Mouse (Mus musculus) thymus, adult 2 months (tissue): ENCODE data around the gene Zap70. TPM values are rescaled to one million over a fixed set of nuclear protein-coding genes. Genes with fewer than 3 reads are reported as not detected.

ENCODE experiments used
- DNase-seq: peaks from one replicate; pipeline ENCODE4 v3.0.0; 2021
- H3K27ac ChIP-seq: fragments of 200-500 bp; 2 replicates; pipeline ENCODE4 v1.5.1; 2012; ENCODE audit warnings: low read length, control low read depth; ENCODE audit not compliant: control insufficient read depth, insufficient read depth
- H3K27me3 ChIP-seq: fragments of 200-500 bp; 2 replicates; pipeline ENCODE4 v1.6.1; 2012; ENCODE audit warnings: mild to moderate bottlenecking, low read length, moderate library complexity, mixed read lengths; ENCODE audit not compliant: control insufficient read depth, insufficient read depth
- H3K36me3 ChIP-seq: fragments of 200-500 bp; 2 replicates; pipeline ENCODE4 v1.6.1; 2012; ENCODE audit warnings: mild to moderate bottlenecking, low read length, moderate library complexity; ENCODE audit not compliant: control insufficient read depth, insufficient read depth
- H3K4me1 ChIP-seq: fragments of 200-500 bp; replicated peaks from 2 replicates; pipeline ENCODE4 v1.6.1; 2012; ENCODE audit warnings: low read length; ENCODE audit not compliant: control insufficient read depth, insufficient read depth
- H3K4me3 ChIP-seq: fragments of 200-500 bp; 2 replicates; pipeline ENCODE4 v1.5.1; 2012; ENCODE audit warnings: mild to moderate bottlenecking, low read length, control low read depth, moderate library complexity; ENCODE audit not compliant: control insufficient read depth, insufficient read depth
- CTCF ChIP-seq: fragments of 200-500 bp; IDR thresholded peaks from 2 replicates; pipeline ENCODE4 v1.5.1; 2012; ENCODE audit warnings: mild to moderate bottlenecking, control low read depth, low read length, moderate library complexity, borderline replicate concordance; ENCODE audit not compliant: control insufficient read depth, poor library complexity, insufficient read depth; ENCODE audit errors: extremely low read depth
- POLR2A ChIP-seq: fragments of 200-500 bp; IDR thresholded peaks from 2 replicates; pipeline ENCODE4 v1.6.1; 2012; ENCODE audit warnings: mild to moderate bottlenecking, low read length, control low read depth, moderate library complexity; ENCODE audit not compliant: control insufficient read depth, poor library complexity, insufficient read depth; ENCODE audit errors: extremely low read depth
- WGBS: fragments of 180-500 bp; shearing (Covaris S2); methylation state at CpG from one replicate; pipeline ENCODE4 v1.1.7; 2018; 5-methylcytosine and 5-hydroxymethylcytosine counted together
- polyA plus RNA-seq: library from polyadenylated mRNA; depleted of rRNA; stranded (reverse); fragments of >200 nt; gene quantifications from 2 replicates; pipeline ENCODE4 v1.2.3, GENCODE M21; 2012; rRNA removed

The Zap70 gene
- polyA plus RNA-seq = 270 and 289 TPM in 2 replicates

- WGBS = 10% methylated on average over 11 of the region's 11 CpGs
- peak within 1 kb of the TSS; percentile 92 for H3K27ac ChIP-seq
- 0 out of 2 replicates have a peak, but pooled peaks have one; percentile 61 for TF ChIP-seq POLR2A
- peak; percentile 46; the same call in 1 of the 2 replicates for TF ChIP-seq CTCF
- H3K4me3 ChIP-seq = peak within 1 kb of the TSS; percentile 84
- DNase-seq = peak; percentile 80
- no peaks in the 10 kb centered on the region for H3K27me3 ChIP-seq
- H3K36me3 ChIP-seq = peaks cover 5% of the 10 kb centered on the region; the same call in 1 of the 2 replicates
- H3K4me1 ChIP-seq = peaks cover 57% of the 10 kb centered on the region
These were observed at the start of gene Zap70 for GRCm38 (mm10) chr1:36761568-36761967. TSS of gene Zap70 (plus strand) at chr1:36761798.

GRCm38 (mm10) chr1:36714311-36714710, 47.3 kb upstream of the Zap70 start, which contains the start of gene Actr1b:
TSS of gene Actr1b (minus strand) at chr1:36714422.
- WGBS = 91% methylated on average over 5 of the region's 5 CpGs
- no peak for DNase-seq
- Histone ChIP-seq H3K36me3 (no peaks in the 10 kb centered on the region), H3K4me3 (no peak within 1 kb of the TSS), H3K27ac (no peak within 1 kb of the TSS), H3K4me1 (peaks cover 5% of the 10 kb centered on the region), H3K27me3 (no peaks in the 10 kb centered on the region)
- TF ChIP-seq CTCF = no peak
- TF ChIP-seq POLR2A = no peak

- Histone ChIP-seq H3K36me3 (no peaks in the 10 kb centered on the region), H3K27ac (no peak overlapping the region), H3K4me3 (no peak overlapping the region), H3K4me1 (peaks cover 30% of the 10 kb centered on the region), H3K27me3 (no peaks in the 10 kb centered on the region)
- TF ChIP-seq POLR2A (no peak), CTCF (no peak)
- 21% methylated on average over 1 of the region's 1 CpGs for WGBS
- no peak for DNase-seq
These were observed 42.8 kb upstream of the Zap70 start for GRCm38 (mm10) chr1:36718786-36719185.

GRCm38 (mm10) chr1:36723146-36724056, 38.2 kb upstream of the Zap70 start:
- WGBS = 26% methylated on average over 16 of the region's 16 CpGs
- no peaks in the 10 kb centered on the region for H3K27me3 ChIP-seq
- peak; percentile 16 for DNase-seq

GRCm38 (mm10) chr1:36724057-36724431, 37.6 kb upstream of the Zap70 start:
- Histone ChIP-seq H3K27me3 (no peaks in the 10 kb centered on the region), H3K27ac (no peak overlapping the region), H3K36me3 (no peaks in the 10 kb centered on the region), H3K4me3 (no peak overlapping the region), H3K4me1 (peaks cover 28% of the 10 kb centered on the region)
- WGBS = 97% methylated on average over 4 of the region's 4 CpGs
- TF ChIP-seq POLR2A (no peak), CTCF (no peak)
- no peak for DNase-seq

More at GRCm38 (mm10) chr1:36723146-36724056, 38.2 kb upstream of the Zap70 start:
- Histone ChIP-seq H3K36me3 (no peaks in the 10 kb centered on the region), H3K4me3 (no peak overlapping the region), H3K4me1 (peaks cover 30% of the 10 kb centered on the region), H3K27ac (peak overlapping the region; percentile 45; the same call in 1 of the 2 replicates)
- TF ChIP-seq POLR2A = no peak
- TF ChIP-seq CTCF = no peak

GRCm38 (mm10) chr1:36737300-36737699, 24.3 kb upstream of the Zap70 start:
- H3K36me3 ChIP-seq = no peaks in the 10 kb centered on the region
- no peak overlapping the region for H3K4me3 ChIP-seq
- 1% methylated on average over 4 of the region's 4 CpGs for WGBS
- TF ChIP-seq POLR2A (no peak), CTCF (no peak)
- H3K4me1 ChIP-seq = no peaks in the 10 kb centered on the region
- peak; percentile 86 for DNase-seq
- H3K27me3 ChIP-seq = no peaks in the 10 kb centered on the region
- H3K27ac ChIP-seq = no peak overlapping the region
